In the genomic region with DNA sequence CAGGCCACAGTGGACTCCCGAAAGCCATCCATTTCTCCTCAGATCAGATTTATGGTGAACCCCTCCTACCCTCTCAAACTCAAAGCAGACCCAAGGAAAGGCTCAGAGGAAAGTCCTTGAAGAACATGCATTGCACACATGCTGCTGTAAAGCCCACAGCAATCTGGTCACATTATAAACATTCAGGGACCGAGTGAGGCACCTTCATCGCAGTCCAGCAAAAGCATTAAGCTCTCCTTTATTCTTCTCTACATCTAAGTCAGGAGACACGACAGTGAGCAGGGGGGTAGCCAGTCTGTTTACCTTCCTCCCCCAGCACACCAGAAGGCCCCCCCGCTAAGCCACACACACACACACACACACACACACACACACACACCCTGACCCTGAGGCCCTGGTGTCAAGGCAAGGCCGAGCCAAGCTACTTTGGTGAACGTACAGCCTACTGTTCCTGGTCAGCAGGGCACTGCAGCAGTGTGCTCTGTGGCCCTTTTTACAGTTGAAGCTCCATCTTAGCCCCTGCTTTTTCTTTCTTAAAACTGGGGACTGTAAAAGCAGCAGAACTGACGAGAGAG, we compare ENCODE assay signal across 8 mouse cellular contexts. TPM values are rescaled to one million over a fixed set of nuclear protein-coding genes. Genes with fewer than 3 reads are reported as not detected.
DNase-seq lines count a peak whose midpoint lies in the region; ATAC-seq and TF ChIP-seq lines count a peak whose summit lies in the region.

No protein-coding gene starts in this region.

- DNase-seq in cerebellum, adult 2 months, result no peak
- no peak for DNase-seq in cerebellum, postnatal 4 days (ENCODE audit: low spot score in 2 of 2)
- DNase-seq in kidney, adult 11 months, result no peak
- DNase-seq in liver, embryonic 13.5 days, result no peak
- DNase-seq in urinary bladder, postnatal 14 days (ENCODE audit: low spot score), result no peak
- no peak for DNase-seq in right cerebral cortex, postnatal 4 days

- H3K27me3 ChIP-seq in cerebellum, adult 2 months (ENCODE audit: control insufficient read depth, insufficient read depth, low read length), result no peaks in the 10 kb centered on the region
- no peaks in the 10 kb centered on the region for H3K27me3 ChIP-seq in kidney, embryonic 15.5 days
- no peaks in the 10 kb centered on the region for H3K27me3 ChIP-seq in liver, embryonic 13.5 days

- no peak for ATAC-seq in kidney, embryonic 15.5 days (replicated peaks; ENCODE audit: low FRiP score)
- ATAC-seq in liver, embryonic 13.5 days (ENCODE audit: low read depth), result no peak

- H3K9ac ChIP-seq in kidney, embryonic 15.5 days, result no peak overlapping the region
- H3K9ac ChIP-seq in liver, embryonic 13.5 days, result peak overlapping the region; percentile 76; the same call in 1 of the 2 replicates

- peak overlapping the region; percentile 68 for H3K27ac ChIP-seq in cerebellum, adult 2 months (ENCODE audit: insufficient read depth, low read length)
- H3K27ac ChIP-seq in kidney, embryonic 15.5 days, result peak overlapping the region; percentile 29
- H3K27ac ChIP-seq in cortical plate, adult 2 months (ENCODE audit: insufficient read depth, low read length), result peak overlapping the region; percentile 79
- H3K27ac ChIP-seq in liver, embryonic 13.5 days, result peak overlapping the region; percentile 99

- WGBS in cerebellum, adult 2 months, result 22% methylated on average over 8 of the region's 8 CpGs
- WGBS in kidney, embryonic 15.5 days, result 34% methylated on average over 8 of the region's 8 CpGs
- 70% methylated on average over 8 of the region's 8 CpGs for WGBS in liver, embryonic 13.5 days (ENCODE audit: insufficient replicate concordance)

- H3K4me3 ChIP-seq in cerebellum, adult 2 months (replicated peaks; ENCODE audit: insufficient read depth, low read depth, low read length), result no peak overlapping the region
- no peak overlapping the region for H3K4me3 ChIP-seq in kidney, embryonic 15.5 days (replicated peaks)
- no peak overlapping the region for H3K4me3 ChIP-seq in cortical plate, adult 2 months (ENCODE audit: insufficient read depth, low read length)
- H3K4me3 ChIP-seq in liver, embryonic 13.5 days (replicated peaks), result no peak overlapping the region

- no peaks in the 10 kb centered on the region for H3K9me3 ChIP-seq in kidney, embryonic 15.5 days (replicated peaks)
- no peaks in the 10 kb centered on the region for H3K9me3 ChIP-seq in liver, embryonic 13.5 days (replicated peaks)

- H3K36me3 ChIP-seq in kidney, embryonic 15.5 days, result no peaks in the 10 kb centered on the region; the same call in 1 of the 2 replicates
- H3K36me3 ChIP-seq in liver, embryonic 13.5 days, result peaks cover 74% of the 10 kb centered on the region

- TF ChIP-seq CTCF in cerebellum, adult 2 months (IDR thresholded peaks at IDR 0.05; ENCODE audit: borderline replicate concordance, insufficient read depth, low read depth, low read length), result no peak
- TF ChIP-seq CTCF in cortical plate, adult 2 months (IDR thresholded peaks at IDR 0.05; ENCODE audit: extremely low read depth, insufficient read depth, low read length), result no peak

- H3K4me1 ChIP-seq in cerebellum, adult 2 months (ENCODE audit: control insufficient read depth, insufficient read depth, low read length), result peaks cover 73% of the 10 kb centered on the region
- peaks cover 61% of the 10 kb centered on the region for H3K4me1 ChIP-seq in kidney, embryonic 15.5 days
- peaks cover 17% of the 10 kb centered on the region for H3K4me1 ChIP-seq in cortical plate, adult 2 months (ENCODE audit: control insufficient read depth, insufficient read depth, low read length)
- H3K4me1 ChIP-seq in liver, embryonic 13.5 days (replicated peaks), result peaks cover 98% of the 10 kb centered on the region

- no peak overlapping the region for H3K4me2 ChIP-seq in kidney, embryonic 15.5 days
- H3K4me2 ChIP-seq in liver, embryonic 13.5 days, result peak overlapping the region; percentile 3; the same call in 1 of the 2 replicates

- no peak for TF ChIP-seq POLR2A in cerebellum, adult 2 months (IDR thresholded peaks at IDR 0.05; ENCODE audit: borderline replicate concordance, insufficient read depth, low read length)
- no peak for TF ChIP-seq POLR2A in cortical plate, adult 2 months (IDR thresholded peaks at IDR 0.05; ENCODE audit: extremely low read depth, insufficient read depth, low read length)

RNA-seq across cellular contexts. Expression of gene Foxo3, which starts 24.7 kb away (rescaled TPM):
- 50.5 and 59.9 TPM in 2 replicates for polyA plus RNA-seq in cerebellum, adult 2 months (2012; rRNA removed)
- polyA plus RNA-seq in kidney, embryonic 15.5 days (2015; fragmentation: Nextera tagmentation; extraction: Ambion mirVana), result 6.1 and 7.0 TPM in 2 replicates
- 35.5 and 37.3 TPM in 2 replicates for polyA plus RNA-seq in cortical plate, adult 2 months (2012; rRNA removed)
- polyA plus RNA-seq in liver, embryonic 13.5 days (2015; fragmentation: Nextera tagmentation; extraction: Ambion mirVana), result 14.5 and 15.2 TPM in 2 replicates

Comparison
In these comparisons a context has a peak if more than half of its experiments do, and no peak if none do; other contexts are left out.
1. H3K27ac ChIP-seq: peak in every context shown above with its lines; median percentile 99 in liver, embryonic 13.5 days; 79 in cortical plate, adult 2 months; 68 in cerebellum, adult 2 months; 29 in kidney, embryonic 15.5 days.